Mouse (Mus musculus) embryonic facial prominence, embryonic 11.5 days (tissue): Measurements from ENCODE around the gene Ube2e2. TPM values are rescaled to one million over a fixed set of nuclear protein-coding genes. Genes with fewer than 3 reads are reported as not detected.
"Not testable (repeated sequence)": the region's sequence is repeated elsewhere in the genome, so short reads cannot be mapped to it uniquely, and the experiment has no call there.

Source experiments
- ATAC-seq: fragments of 200-750 bp; cut with Nextera tagmentation; replicated peaks from 2 replicates; pipeline ENCODE4 v1.8.0; 2017; ENCODE audit warnings: low read depth; ENCODE audit not compliant: insufficient number of reproducible peaks, low FRiP score, low TSS enrichment
- DNase-seq: peaks from one replicate; pipeline ENCODE4 v3.0.0-alpha.2; 2015; ENCODE audit warnings: low spot score
- H3K27ac ChIP-seq: fragments of 300-500 bp; sonication (generic); replicated peaks from 2 replicates; pipeline ENCODE4 v1.5.1; 2014; ENCODE audit warnings: mild to moderate bottlenecking, low read depth, low read length, control low read depth
- H3K27me3 ChIP-seq: fragments of 300-500 bp; sonication (generic); 2 replicates; pipeline ENCODE4 v1.6.1; 2014; ENCODE audit warnings: mild to moderate bottlenecking, low read length, moderate library complexity, mixed read lengths; ENCODE audit not compliant: control insufficient read depth, insufficient read depth
- H3K36me3 ChIP-seq: fragments of 300-500 bp; sonication (generic); replicated peaks from 2 replicates; pipeline ENCODE4 v1.6.1; 2014; ENCODE audit warnings: low read depth, mild to moderate bottlenecking, low read length, moderate library complexity, mixed read lengths; ENCODE audit not compliant: control insufficient read depth, insufficient read depth
- H3K4me1 ChIP-seq: fragments of 300-500 bp; sonication (generic); 2 replicates; pipeline ENCODE4 v1.6.1; 2014; ENCODE audit warnings: low read length, mixed read lengths; ENCODE audit not compliant: control insufficient read depth, insufficient read depth
- H3K4me2 ChIP-seq: fragments of 300-500 bp; sonication (generic); 2 replicates; pipeline ENCODE4 v1.6.1; 2014; ENCODE audit warnings: low read depth, mild to moderate bottlenecking, control low read depth, low read length, moderate library complexity
- H3K4me3 ChIP-seq: fragments of 300-500 bp; sonication (generic); 2 replicates; pipeline ENCODE4 v1.5.1; 2014; ENCODE audit warnings: low read depth, low read length, control low read depth
- H3K9ac ChIP-seq: fragments of 300-500 bp; sonication (generic); replicated peaks from 2 replicates; pipeline ENCODE4 v1.6.1; 2014; ENCODE audit warnings: mild to moderate bottlenecking, control low read depth, low read length
- H3K9me3 ChIP-seq: fragments of 300-500 bp; sonication (generic); replicated peaks from 2 replicates; pipeline ENCODE4 v1.6.1; 2016; ENCODE audit warnings: mild to moderate bottlenecking, low read length, inconsistent platforms, mixed read lengths; ENCODE audit not compliant: control insufficient read depth
- WGBS: fragments of 180-500 bp; shearing (Covaris S2); extraction: QIAGEN DNeasy Blood & Tissue Kit; methylation state at CpG from one replicate; pipeline ENCODE4 v1.1.7; 2014; 5-methylcytosine and 5-hydroxymethylcytosine counted together
- polyA plus RNA-seq: library from polyadenylated mRNA; unstranded; fragments of >200 nt; fragmentation: Nextera tagmentation; extraction: Ambion mirVana; gene quantifications from 2 replicates; pipeline ENCODE4 v1.2.1, GENCODE M21; 2014

Gene Ube2e2
- polyA plus RNA-seq, 1 experiment from 2014 or later: 52.9 TPM

GRCm38 (mm10) chr14:18554627-18554988 is 339.5 kb downstream of the Ube2e2 start:
- 67% methylated on average over 2 of the region's 2 CpGs for WGBS
- Histone ChIP-seq H3K27ac (no peak overlapping the region), H3K4me2 (no peak overlapping the region), H3K9ac (no peak overlapping the region), H3K36me3 (no peaks in the 10 kb centered on the region), H3K27me3 (no peaks in the 10 kb centered on the region), H3K4me3 (no peak overlapping the region), H3K9me3 (no peaks in the 10 kb centered on the region), H3K4me1 (peaks cover 2% of the 10 kb centered on the region; the same call in 1 of the 2 replicates)
- DNase-seq: no peak
- no peak for ATAC-seq

- H3K9ac ChIP-seq: no peak overlapping the region
- no peak for DNase-seq
- no peak for ATAC-seq
- no peak overlapping the region for H3K27ac ChIP-seq
- no peaks in the 10 kb centered on the region for H3K36me3 ChIP-seq
- no peaks in the 10 kb centered on the region for H3K27me3 ChIP-seq
- H3K4me2 ChIP-seq: no peak overlapping the region
- H3K4me3 ChIP-seq: no peak overlapping the region
- no peaks in the 10 kb centered on the region for H3K9me3 ChIP-seq
- 49% methylated on average over 3 of the region's 3 CpGs for WGBS
- H3K4me1 ChIP-seq: peaks cover 2% of the 10 kb centered on the region; the same call in 1 of the 2 replicates
Measured at GRCm38 (mm10) chr14:18553987-18554626, 340.0 kb downstream of the Ube2e2 start.

- ATAC-seq: no peak
- DNase-seq: no peak
- no peaks in the 10 kb centered on the region for H3K36me3 ChIP-seq
- no peak overlapping the region for H3K4me2 ChIP-seq
- H3K27ac ChIP-seq: no peak overlapping the region
- H3K27me3 ChIP-seq: no peaks in the 10 kb centered on the region
- H3K4me1 ChIP-seq: no peaks in the 10 kb centered on the region
- no peak overlapping the region for H3K9ac ChIP-seq
- H3K9me3 ChIP-seq: no peaks in the 10 kb centered on the region
- H3K4me3 ChIP-seq: no peak overlapping the region
- 68% methylated on average over 5 of the region's 5 CpGs for WGBS
Measured at GRCm38 (mm10) chr14:18547541-18547940, 346.5 kb downstream of the Ube2e2 start.

- H3K27ac ChIP-seq, H3K27me3 ChIP-seq, H3K4me3 ChIP-seq, H3K9me3 ChIP-seq, DNase-seq, H3K4me1 ChIP-seq, H3K4me2 ChIP-seq, ATAC-seq, H3K9ac ChIP-seq, H3K36me3 ChIP-seq: not testable (repeated sequence)
- 67% methylated on average over 4 of the region's 4 CpGs for WGBS
Measured at GRCm38 (mm10) chr14:18539092-18539491, 355.0 kb downstream of the Ube2e2 start.

GRCm38 (mm10) chr14:18530899-18531298 is 363.2 kb downstream of the Ube2e2 start:
- H3K27me3 ChIP-seq: no peaks in the 10 kb centered on the region
- H3K27ac ChIP-seq: no peak overlapping the region
- no peak overlapping the region for H3K4me3 ChIP-seq
- no peak overlapping the region for H3K4me2 ChIP-seq
- no peaks in the 10 kb centered on the region for H3K4me1 ChIP-seq
- H3K9me3 ChIP-seq: no peaks in the 10 kb centered on the region
- ATAC-seq (no peak), DNase-seq (no peak)
- no peak overlapping the region for H3K9ac ChIP-seq
- WGBS: 73% methylated on average over 2 of the region's 2 CpGs
- H3K36me3 ChIP-seq: no peaks in the 10 kb centered on the region

- H3K9ac ChIP-seq: no peak overlapping the region
- no peak for DNase-seq
- H3K36me3 ChIP-seq: no peaks in the 10 kb centered on the region
- no peak overlapping the region for H3K4me3 ChIP-seq
- H3K4me1 ChIP-seq: no peaks in the 10 kb centered on the region
- WGBS: 86% methylated on average over 4 of the region's 4 CpGs
- no peaks in the 10 kb centered on the region for H3K27me3 ChIP-seq
- no peak for ATAC-seq
- no peaks in the 10 kb centered on the region for H3K9me3 ChIP-seq
- no peak overlapping the region for H3K27ac ChIP-seq
- no peak overlapping the region for H3K4me2 ChIP-seq
Measured at GRCm38 (mm10) chr14:18530496-18530895, 363.6 kb downstream of the Ube2e2 start.
